Mouse (Mus musculus): ENCODE measurements around the gene Nckap5l. TPM values are rescaled to one million over a fixed set of nuclear protein-coding genes. Genes with fewer than 3 reads are reported as not detected.

Nckap5l gene
- 2.8 TPM for polyA plus RNA-seq (2014; fragmentation: Illumina TruSeq; extraction: RNeasy Lipid Tissue Mini Kit (QIAGEN cat#74804); ENCODE audit: insufficient read depth, low read depth, low replicate concordance)

GRCm38 (mm10) chr15:99457606-99458401 lies at the start of gene Nckap5l:
Gene Nckap5l, minus strand, starts transcription at chr15:99457748.

GRCm38 (mm10) chr15:99474576-99474926 lies 17.0 kb upstream of the Nckap5l start, which contains the start of gene Bcdin3d:
Gene Bcdin3d, minus strand, starts transcription at chr15:99474730.

GRCm38 (mm10) chr15:99392486-99393385 lies 64.8 kb downstream of the Nckap5l start, which contains the start of gene Tmbim6:
Gene Tmbim6, plus strand, starts transcription at chr15:99392882.

Other genes starting within 250 kb of the Nckap5l start
- gene Kcnh3, start 232.9 kb downstream of the Nckap5l start, polyA plus RNA-seq (2014; fragmentation: Illumina TruSeq; extraction: RNeasy Lipid Tissue Mini Kit (QIAGEN cat#74804); ENCODE audit: insufficient read depth, low read depth, low replicate concordance), result 1.2 TPM
- 37.2 TPM for gene Mcrs1, start 205.8 kb downstream of the Nckap5l start, polyA plus RNA-seq (2014; fragmentation: Illumina TruSeq; extraction: RNeasy Lipid Tissue Mini Kit (QIAGEN cat#74804); ENCODE audit: insufficient read depth, low read depth, low replicate concordance)
- gene Prpf40b, start 162.7 kb downstream of the Nckap5l start, polyA plus RNA-seq (2014; fragmentation: Illumina TruSeq; extraction: RNeasy Lipid Tissue Mini Kit (QIAGEN cat#74804); ENCODE audit: insufficient read depth, low read depth, low replicate concordance), result 33.7 TPM
- not detected for gene Fam186b, start 161.9 kb downstream of the Nckap5l start, polyA plus RNA-seq (2014; fragmentation: Illumina TruSeq; extraction: RNeasy Lipid Tissue Mini Kit (QIAGEN cat#74804); ENCODE audit: insufficient read depth, low read depth, low replicate concordance)
- gene Fmnl3, start 87.3 kb downstream of the Nckap5l start, polyA plus RNA-seq (2014; fragmentation: Illumina TruSeq; extraction: RNeasy Lipid Tissue Mini Kit (QIAGEN cat#74804); ENCODE audit: insufficient read depth, low read depth, low replicate concordance), result 18.9 TPM
- gene Tmbim6, start 64.9 kb downstream of the Nckap5l start, polyA plus RNA-seq (2014; fragmentation: Illumina TruSeq; extraction: RNeasy Lipid Tissue Mini Kit (QIAGEN cat#74804); ENCODE audit: insufficient read depth, low read depth, low replicate concordance), result 458 TPM
- 7.1 TPM for gene Bcdin3d, start 17.0 kb upstream of the Nckap5l start, polyA plus RNA-seq (2014; fragmentation: Illumina TruSeq; extraction: RNeasy Lipid Tissue Mini Kit (QIAGEN cat#74804); ENCODE audit: insufficient read depth, low read depth, low replicate concordance)
- gene Faim2, start 70.4 kb upstream of the Nckap5l start, polyA plus RNA-seq (2014; fragmentation: Illumina TruSeq; extraction: RNeasy Lipid Tissue Mini Kit (QIAGEN cat#74804); ENCODE audit: insufficient read depth, low read depth, low replicate concordance), result 9.0 TPM
- gene Aqp2, start 121.3 kb upstream of the Nckap5l start, polyA plus RNA-seq (2014; fragmentation: Illumina TruSeq; extraction: RNeasy Lipid Tissue Mini Kit (QIAGEN cat#74804); ENCODE audit: insufficient read depth, low read depth, low replicate concordance), result 0.22 TPM
- gene Aqp5, start 133.0 kb upstream of the Nckap5l start, polyA plus RNA-seq (2014; fragmentation: Illumina TruSeq; extraction: RNeasy Lipid Tissue Mini Kit (QIAGEN cat#74804); ENCODE audit: insufficient read depth, low read depth, low replicate concordance), result 348 TPM
- gene Aqp6, start 143.7 kb upstream of the Nckap5l start, polyA plus RNA-seq (2014; fragmentation: Illumina TruSeq; extraction: RNeasy Lipid Tissue Mini Kit (QIAGEN cat#74804); ENCODE audit: insufficient read depth, low read depth, low replicate concordance), result not detected
- 2.9 TPM for gene Racgap1, start 193.9 kb upstream of the Nckap5l start, polyA plus RNA-seq (2014; fragmentation: Illumina TruSeq; extraction: RNeasy Lipid Tissue Mini Kit (QIAGEN cat#74804); ENCODE audit: insufficient read depth, low read depth, low replicate concordance)
- not detected for gene Asic1, start 212.6 kb upstream of the Nckap5l start, polyA plus RNA-seq (2014; fragmentation: Illumina TruSeq; extraction: RNeasy Lipid Tissue Mini Kit (QIAGEN cat#74804); ENCODE audit: insufficient read depth, low read depth, low replicate concordance)
- gene Smarcd1, start 244.4 kb upstream of the Nckap5l start, polyA plus RNA-seq (2014; fragmentation: Illumina TruSeq; extraction: RNeasy Lipid Tissue Mini Kit (QIAGEN cat#74804); ENCODE audit: insufficient read depth, low read depth, low replicate concordance), result 10.8 TPM
- not detected for gene Gm17349, start 247.7 kb upstream of the Nckap5l start, polyA plus RNA-seq (2014; fragmentation: Illumina TruSeq; extraction: RNeasy Lipid Tissue Mini Kit (QIAGEN cat#74804); ENCODE audit: insufficient read depth, low read depth, low replicate concordance)